Mouse (Mus musculus) liver, embryonic 16.5 days (tissue): ENCODE results near the gene Fgf10. TPM values are rescaled to one million over a fixed set of nuclear protein-coding genes. Genes with fewer than 3 reads are reported as not detected.

Experiments used
- ATAC-seq: fragments of 200-750 bp; cut with Nextera tagmentation; 2 replicates; pipeline ENCODE4 v1.8.0; 2017; ENCODE audit warnings: low read depth, mild to moderate bottlenecking, moderate number of reproducible peaks, moderate library complexity
- H3K27ac ChIP-seq: fragments of 300-500 bp; sonication (generic); 2 replicates; pipeline ENCODE4 v1.5.1; 2014; ENCODE audit warnings: mild to moderate bottlenecking, low read length
- H3K27me3 ChIP-seq: fragments of 300-500 bp; sonication (generic); 2 replicates; pipeline ENCODE4 v1.6.1; 2014; ENCODE audit warnings: low read depth, low read length, mixed read lengths; ENCODE audit not compliant: control insufficient read depth, insufficient read depth
- H3K36me3 ChIP-seq: fragments of 300-500 bp; sonication (generic); 2 replicates; pipeline ENCODE4 v1.6.1; 2014; ENCODE audit warnings: mild to moderate bottlenecking; ENCODE audit not compliant: control insufficient read depth, insufficient read depth
- H3K4me1 ChIP-seq: fragments of 300-500 bp; sonication (generic); 2 replicates; pipeline ENCODE4 v1.6.1; 2014; ENCODE audit warnings: low read depth, low read length, mixed read lengths; ENCODE audit not compliant: control insufficient read depth
- H3K4me2 ChIP-seq: fragments of 300-500 bp; sonication (generic); 2 replicates; pipeline ENCODE4 v1.6.1; 2014; ENCODE audit warnings: low read depth, low read length, mixed read lengths
- H3K4me3 ChIP-seq: fragments of 300-500 bp; sonication (generic); 2 replicates; pipeline ENCODE4 v1.5.1; 2014; ENCODE audit warnings: low read depth, mild to moderate bottlenecking, low read length
- H3K9ac ChIP-seq: fragments of 300-500 bp; sonication (generic); 2 replicates; pipeline ENCODE4 v1.6.1; 2014; ENCODE audit warnings: low read depth, low read length
- H3K9me3 ChIP-seq: fragments of 300-500 bp; sonication (generic); replicated peaks from 2 replicates; pipeline ENCODE4 v1.6.1; 2016; ENCODE audit warnings: low read length; ENCODE audit not compliant: control insufficient read depth
- WGBS: fragments of 180-500 bp; shearing (Covaris S2); extraction: QIAGEN DNeasy Blood & Tissue Kit; methylation state at CpG from one replicate; pipeline ENCODE4 v1.1.7; 2014; ENCODE audit not compliant: insufficient replicate concordance; 5-methylcytosine and 5-hydroxymethylcytosine counted together
- polyA plus RNA-seq: library from polyadenylated mRNA; unstranded; fragments of >200 nt; fragmentation: Nextera tagmentation; extraction: Ambion mirVana; gene quantifications from 2 replicates; pipeline ENCODE4 v1.2.1, GENCODE M21; 2015

The Fgf10 gene
- polyA plus RNA-seq, 1 experiment from 2014 or later = 0.17 TPM

- no peak for ATAC-seq
Measured at GRCm38 (mm10) chr13:118742788-118743187, 73.2 kb downstream of the Fgf10 start.

GRCm38 (mm10) chr13:118744806-118745205, 75.2 kb downstream of the Fgf10 start:
- no peak overlapping the region for H3K9ac ChIP-seq
- no peak for ATAC-seq
- 54% methylated on average over 7 of the region's 7 CpGs for WGBS
- no peaks in the 10 kb centered on the region for H3K9me3 ChIP-seq
- no peaks in the 10 kb centered on the region for H3K36me3 ChIP-seq
- no peaks in the 10 kb centered on the region for H3K27me3 ChIP-seq
- H3K27ac ChIP-seq = no peak overlapping the region
- H3K4me1 ChIP-seq = no peaks in the 10 kb centered on the region
- no peak overlapping the region for H3K4me2 ChIP-seq
- H3K4me3 ChIP-seq = no peak overlapping the region

More at GRCm38 (mm10) chr13:118742788-118743187, 73.2 kb downstream of the Fgf10 start:
- no peak overlapping the region for H3K27ac ChIP-seq
- WGBS = 57% methylated on average over 4 of the region's 4 CpGs
- H3K4me2 ChIP-seq = no peak overlapping the region
- no peaks in the 10 kb centered on the region for H3K4me1 ChIP-seq
- no peaks in the 10 kb centered on the region for H3K9me3 ChIP-seq
- no peak overlapping the region for H3K4me3 ChIP-seq
- H3K27me3 ChIP-seq = no peaks in the 10 kb centered on the region
- H3K36me3 ChIP-seq = no peaks in the 10 kb centered on the region
- H3K9ac ChIP-seq = no peak overlapping the region

- Histone ChIP-seq H3K27ac (no peak overlapping the region), H3K4me3 (no peak overlapping the region), H3K36me3 (no peaks in the 10 kb centered on the region), H3K9me3 (no peaks in the 10 kb centered on the region), H3K27me3 (no peaks in the 10 kb centered on the region), H3K4me1 (no peaks in the 10 kb centered on the region), H3K9ac (no peak overlapping the region), H3K4me2 (no peak overlapping the region)
- 67% methylated on average over 4 of the region's 4 CpGs for WGBS
- ATAC-seq = no peak
Measured at GRCm38 (mm10) chr13:118746427-118746826, 76.8 kb downstream of the Fgf10 start.

- 75% methylated on average over 4 of the region's 4 CpGs for WGBS
- H3K4me1 ChIP-seq = no peaks in the 10 kb centered on the region
- H3K9ac ChIP-seq = no peak overlapping the region
- H3K27ac ChIP-seq = no peak overlapping the region
- no peak overlapping the region for H3K4me2 ChIP-seq
- H3K36me3 ChIP-seq = no peaks in the 10 kb centered on the region
- no peak overlapping the region for H3K4me3 ChIP-seq
- H3K9me3 ChIP-seq = no peaks in the 10 kb centered on the region
- H3K27me3 ChIP-seq = no peaks in the 10 kb centered on the region
- no peak for ATAC-seq
Measured at GRCm38 (mm10) chr13:118754024-118754423, 84.4 kb downstream of the Fgf10 start.

- H3K9me3 ChIP-seq = no peaks in the 10 kb centered on the region
- no peak for ATAC-seq
- no peak overlapping the region for H3K9ac ChIP-seq
Measured at GRCm38 (mm10) chr13:118759021-118759420, 89.4 kb downstream of the Fgf10 start.

DNA sequence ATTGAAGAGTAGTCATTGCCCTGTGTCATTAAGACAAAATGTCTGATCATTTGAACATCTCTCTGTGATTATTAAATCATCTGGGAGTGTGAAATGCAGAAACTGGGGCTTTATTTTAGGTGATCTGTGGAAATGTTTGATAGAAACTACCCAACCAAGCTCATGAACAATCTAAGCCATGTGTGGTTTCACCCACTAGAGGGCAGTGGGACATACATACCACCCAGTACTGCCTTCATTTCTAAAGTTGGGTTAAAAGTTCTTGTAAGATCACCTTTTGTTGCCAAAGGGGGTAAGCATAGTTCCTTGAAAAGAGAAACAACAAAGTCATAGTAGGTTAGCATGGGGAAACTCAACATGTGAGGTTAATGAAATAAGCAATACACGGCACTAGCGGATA, 93.4 kb downstream of the Fgf10 start:
- Histone ChIP-seq H3K27me3 (no peaks in the 10 kb centered on the region), H3K27ac (no peak overlapping the region), H3K4me1 (no peaks in the 10 kb centered on the region), H3K9ac (no peak overlapping the region), H3K4me3 (no peak overlapping the region), H3K36me3 (no peaks in the 10 kb centered on the region), H3K9me3 (no peaks in the 10 kb centered on the region), H3K4me2 (no peak overlapping the region)
- no peak for ATAC-seq
- 73% methylated on average over 2 of the region's 2 CpGs for WGBS

More at GRCm38 (mm10) chr13:118759021-118759420, 89.4 kb downstream of the Fgf10 start:
- no peaks in the 10 kb centered on the region for H3K36me3 ChIP-seq
- 8% methylated on average over 2 of the region's 2 CpGs for WGBS
- no peaks in the 10 kb centered on the region for H3K4me1 ChIP-seq
- no peak overlapping the region for H3K4me2 ChIP-seq
- no peak overlapping the region for H3K27ac ChIP-seq
- no peaks in the 10 kb centered on the region for H3K27me3 ChIP-seq
- H3K4me3 ChIP-seq = no peak overlapping the region

- H3K4me1 ChIP-seq = no peaks in the 10 kb centered on the region
- no peak for ATAC-seq
Measured at GRCm38 (mm10) chr13:118772188-118772587, 102.6 kb downstream of the Fgf10 start.

DNA sequence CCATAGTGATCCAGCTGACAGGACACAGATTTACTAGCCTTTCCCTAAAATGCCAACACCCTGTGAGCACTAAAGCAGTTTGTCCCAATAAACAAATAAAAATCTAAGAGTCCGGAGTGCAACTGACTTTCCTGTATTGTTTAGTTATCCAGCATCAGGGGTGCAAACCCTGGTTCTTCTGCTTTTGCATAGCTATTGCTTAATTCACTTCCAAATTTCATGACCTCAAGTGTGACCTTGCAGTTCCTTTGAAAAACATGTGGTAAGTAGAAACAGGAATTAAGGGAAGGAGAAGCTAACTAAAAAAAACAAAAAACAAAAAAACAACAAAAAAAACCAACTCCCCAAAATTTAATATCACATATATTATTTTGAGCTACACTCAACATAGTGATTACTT, 105.6 kb downstream of the Fgf10 start:
- H3K27ac ChIP-seq = no peak overlapping the region
- no peaks in the 10 kb centered on the region for H3K36me3 ChIP-seq
- H3K4me3 ChIP-seq = no peak overlapping the region
- 32% methylated on average over 1 of the region's 1 CpGs for WGBS
- H3K9ac ChIP-seq = no peak overlapping the region
- no peak overlapping the region for H3K4me2 ChIP-seq
- no peak for ATAC-seq
- no peaks in the 10 kb centered on the region for H3K4me1 ChIP-seq
- H3K27me3 ChIP-seq = no peaks in the 10 kb centered on the region
- no peaks in the 10 kb centered on the region for H3K9me3 ChIP-seq

More at GRCm38 (mm10) chr13:118772188-118772587, 102.6 kb downstream of the Fgf10 start:
- no peaks in the 10 kb centered on the region for H3K27me3 ChIP-seq
- H3K9me3 ChIP-seq = no peaks in the 10 kb centered on the region
- no peak overlapping the region for H3K9ac ChIP-seq
- H3K4me3 ChIP-seq = no peak overlapping the region
- no peaks in the 10 kb centered on the region for H3K36me3 ChIP-seq
- no peak overlapping the region for H3K27ac ChIP-seq
- H3K4me2 ChIP-seq = no peak overlapping the region

DNA sequence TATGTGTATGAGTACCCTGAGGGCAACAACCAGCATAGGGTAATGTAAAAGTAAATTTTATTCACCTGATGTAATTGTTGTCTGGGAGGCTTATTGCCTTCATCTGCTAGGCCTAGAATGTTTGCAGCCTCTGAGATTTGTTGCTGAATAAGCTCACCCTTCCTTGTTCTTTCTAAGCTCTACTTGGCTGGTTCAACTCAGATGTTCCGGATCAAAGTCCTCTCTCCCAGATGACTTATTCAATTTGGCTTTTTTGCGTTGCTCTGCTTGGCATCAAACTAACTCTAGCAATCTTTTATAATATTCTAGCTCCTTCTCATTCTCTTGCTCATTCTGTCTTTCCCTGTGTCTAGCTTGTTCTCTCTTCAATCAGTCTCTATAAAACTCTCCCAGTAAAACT, 109.6 kb downstream of the Fgf10 start:
- Histone ChIP-seq H3K36me3 (no peaks in the 10 kb centered on the region), H3K9ac (no peak overlapping the region), H3K27ac (no peak overlapping the region), H3K4me1 (no peaks in the 10 kb centered on the region), H3K4me3 (no peak overlapping the region), H3K4me2 (no peak overlapping the region), H3K27me3 (no peaks in the 10 kb centered on the region), H3K9me3 (no peaks in the 10 kb centered on the region)
- WGBS = 72% methylated on average over 2 of the region's 2 CpGs
- ATAC-seq = no peak
